Mouse (Mus musculus): ENCODE measurements around the gene Rbms1.
"Not testable (repeated sequence)": the region's sequence is repeated elsewhere in the genome, so short reads cannot be mapped to it uniquely, and the experiment has no call there.

The Rbms1 gene

DNA sequence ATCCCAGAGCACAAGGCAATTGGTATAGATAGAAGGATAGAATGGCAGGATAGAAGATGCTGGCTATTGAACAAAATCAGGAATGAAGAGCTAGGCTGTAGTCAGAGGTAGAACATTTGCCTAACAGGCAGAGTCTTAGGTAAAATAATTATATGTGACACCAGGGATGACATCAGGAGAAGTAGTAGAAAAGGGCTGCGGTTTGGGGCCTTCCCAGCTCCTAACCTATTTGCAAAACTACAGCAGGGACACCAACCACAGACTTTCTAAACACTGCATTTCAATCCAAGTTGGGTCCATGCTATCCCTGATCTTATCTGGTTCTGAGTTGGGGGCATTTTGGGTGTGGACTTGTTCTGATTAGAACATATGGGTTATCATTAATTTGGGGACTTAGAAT is 118.7 kb downstream of the Rbms1 start:
- DNase-seq, result no peak

DNA sequence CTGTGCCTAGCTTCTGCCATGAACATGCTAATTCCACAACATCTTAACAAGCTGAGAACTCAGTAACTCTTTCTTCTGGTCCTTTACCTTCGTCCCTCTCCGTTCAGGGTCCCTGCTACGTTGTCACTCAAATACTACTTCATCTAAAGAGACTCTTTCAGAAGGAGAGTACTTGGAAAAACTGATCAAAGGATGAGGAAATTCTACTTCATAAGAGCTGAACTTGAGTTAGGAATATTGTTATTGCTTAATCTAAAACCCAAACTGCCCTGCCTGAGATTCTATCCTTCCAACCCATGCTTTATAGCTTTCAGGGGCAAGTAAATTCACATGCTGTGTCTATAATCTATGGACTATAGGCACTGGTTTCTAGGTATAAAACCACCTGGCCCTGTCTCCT is 119.4 kb downstream of the Rbms1 start:
- no peak for DNase-seq

GRCm38 (mm10) chr2:60842976-60843375 is 120.0 kb downstream of the Rbms1 start:
- peak; percentile 51 for DNase-seq

GRCm38 (mm10) chr2:60840922-60841321 is 122.1 kb downstream of the Rbms1 start:
- peak; percentile 42 for DNase-seq

GRCm38 (mm10) chr2:60839498-60839897 is 123.5 kb downstream of the Rbms1 start:
- no peak for DNase-seq

- DNase-seq, result peak; percentile 86
These were observed 124.1 kb downstream of the Rbms1 start for GRCm38 (mm10) chr2:60838856-60839255.

- DNase-seq, result peak; percentile 56
These were observed 125.4 kb downstream of the Rbms1 start for GRCm38 (mm10) chr2:60837616-60838015.

DNA sequence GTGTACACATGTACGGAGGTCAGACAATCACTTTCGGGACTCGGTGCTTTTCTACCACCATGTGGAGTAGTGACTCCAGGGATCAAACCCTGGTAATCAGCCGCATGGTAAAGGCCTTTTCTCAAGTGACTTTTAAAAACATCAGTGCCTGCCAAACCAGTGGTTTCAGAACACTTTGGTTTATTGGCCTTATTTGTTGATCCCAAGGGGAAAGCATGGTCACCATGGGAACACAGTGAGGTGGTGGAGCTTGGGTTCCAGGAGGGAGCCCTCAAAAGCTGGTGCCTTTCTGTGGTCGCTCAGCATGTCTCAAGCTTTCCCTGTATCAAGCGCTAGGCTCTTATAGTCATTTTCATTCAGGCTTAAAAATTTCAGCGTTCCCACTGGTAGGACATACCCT is 126.8 kb downstream of the Rbms1 start:
- DNase-seq, result peak; percentile 58

DNA sequence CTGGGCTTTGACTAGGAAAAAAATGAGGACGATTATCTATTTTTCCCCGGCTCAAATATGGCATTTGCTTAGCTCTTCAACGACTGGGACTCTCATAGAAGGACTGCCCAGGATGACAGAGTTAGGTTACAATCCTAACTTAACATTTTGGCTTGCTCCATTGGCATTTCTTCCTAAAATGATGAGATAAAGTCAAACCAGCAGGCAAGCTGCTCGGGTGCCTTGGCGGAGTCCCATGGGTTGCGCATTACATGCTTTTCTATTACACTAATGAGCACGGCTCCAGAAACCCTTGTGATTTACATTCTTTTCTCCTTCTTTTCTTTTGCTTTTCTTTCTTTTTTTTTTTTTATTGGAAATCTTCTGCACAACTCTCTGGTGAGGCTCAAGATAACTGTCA is 128.7 kb downstream of the Rbms1 start:
- peak; percentile 54 for DNase-seq

DNA sequence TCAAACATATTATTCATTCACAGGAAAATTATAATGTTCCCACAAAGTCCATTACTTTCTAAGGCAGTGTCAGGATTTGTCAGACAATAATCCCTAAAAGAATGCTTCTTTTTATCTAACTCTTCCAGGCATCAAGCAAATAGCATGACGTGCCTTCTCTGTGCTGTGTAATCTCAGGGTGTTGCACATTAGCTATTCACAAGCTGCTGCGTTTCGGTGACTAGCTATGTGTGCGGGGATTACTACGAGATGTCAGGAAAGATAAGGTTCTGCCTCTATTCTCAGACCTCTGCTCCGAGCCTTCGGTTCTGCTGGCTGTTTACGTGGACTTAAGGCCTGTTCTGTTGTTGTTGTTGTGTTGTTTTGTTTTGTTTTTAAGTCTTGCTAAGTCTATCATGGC is 130.7 kb downstream of the Rbms1 start:
- DNase-seq, result no peak

DNA sequence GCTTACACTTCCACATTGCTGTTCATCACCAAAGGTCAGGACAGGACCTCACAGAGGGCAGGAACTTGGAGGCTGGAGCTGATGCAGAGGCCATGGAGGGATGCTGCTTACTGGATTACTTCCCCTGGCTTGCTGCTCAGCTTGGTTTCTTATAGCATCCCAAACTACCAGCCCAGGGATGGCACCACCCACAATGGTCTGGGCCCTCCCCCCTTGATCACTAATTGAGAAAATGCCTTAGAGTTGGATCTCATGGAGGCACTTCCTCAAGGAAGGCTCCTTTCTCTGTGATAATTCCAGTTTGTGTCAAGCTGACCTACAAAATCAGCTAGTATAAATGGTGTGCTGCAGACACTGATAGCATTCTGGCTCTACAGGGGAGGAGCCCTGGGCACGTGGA is 132.5 kb downstream of the Rbms1 start:
- DNase-seq, result not testable (repeated sequence)

DNA sequence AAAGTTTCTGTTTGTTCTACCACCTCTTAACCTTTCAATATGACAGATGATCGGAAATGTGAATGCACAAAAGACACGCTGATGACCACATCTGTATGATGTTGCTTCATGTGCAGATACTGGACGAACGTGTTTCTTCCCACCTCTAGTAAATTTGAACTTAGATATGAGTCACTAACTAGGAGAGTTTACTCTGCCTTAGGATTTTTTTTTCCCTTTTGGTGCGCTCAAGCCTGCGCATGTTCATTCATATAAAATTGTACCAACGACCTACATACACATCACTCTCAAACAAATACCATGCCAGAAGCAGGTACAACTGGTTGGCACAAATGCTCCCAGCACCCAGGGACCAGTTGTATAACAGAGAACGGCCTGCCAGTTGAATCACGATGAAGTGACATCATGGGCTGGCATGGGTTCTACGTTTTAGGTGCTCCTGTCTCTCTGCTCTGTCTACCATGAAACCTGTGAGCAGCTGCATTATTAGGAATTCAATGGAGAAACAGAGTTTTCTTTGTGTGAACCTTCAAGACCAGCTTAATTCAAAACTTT is 134.0 kb downstream of the Rbms1 start:
- DNase-seq, result no peak

- no peak for DNase-seq
These were observed 135.9 kb downstream of the Rbms1 start for GRCm38 (mm10) chr2:60827152-60827428.

DNA sequence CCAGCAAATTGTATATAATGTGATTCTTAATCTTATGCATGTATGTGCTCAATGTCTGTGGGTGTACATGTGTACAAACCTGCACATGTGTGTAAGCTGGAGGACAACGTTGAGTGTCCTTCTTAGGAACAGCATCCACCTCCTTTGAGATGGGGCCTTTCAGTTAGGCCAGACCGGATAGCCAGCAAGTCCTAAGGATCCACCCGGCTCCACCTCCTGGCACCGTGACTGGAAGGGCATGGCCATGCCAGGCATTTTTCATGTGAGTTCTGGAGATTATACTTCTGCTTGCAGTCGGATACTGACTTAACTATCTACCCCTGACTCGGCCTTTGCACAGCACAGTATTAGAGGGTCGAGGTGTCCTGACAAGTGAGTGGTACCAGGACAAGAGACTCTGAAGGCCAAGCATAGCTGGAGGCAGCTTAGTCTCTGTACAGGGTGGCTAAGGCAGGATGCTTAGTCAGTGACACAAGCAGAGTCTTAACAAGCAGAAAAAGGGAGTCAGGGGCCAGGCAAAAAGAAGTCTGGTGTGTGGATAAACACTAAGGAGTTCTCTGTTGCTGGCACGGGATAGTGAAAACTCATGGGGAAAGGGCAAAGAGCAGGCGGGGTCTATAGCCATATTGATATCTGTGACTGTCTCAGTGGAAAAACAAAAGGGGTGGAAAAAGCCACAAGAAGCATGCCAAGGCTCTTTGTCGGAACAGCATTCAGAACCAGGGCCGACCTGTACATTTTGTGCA is 136.4 kb downstream of the Rbms1 start:
- no peak for DNase-seq

- peak; percentile 85 for DNase-seq
These were observed 137.3 kb downstream of the Rbms1 start for GRCm38 (mm10) chr2:60825690-60826089.

DNA sequence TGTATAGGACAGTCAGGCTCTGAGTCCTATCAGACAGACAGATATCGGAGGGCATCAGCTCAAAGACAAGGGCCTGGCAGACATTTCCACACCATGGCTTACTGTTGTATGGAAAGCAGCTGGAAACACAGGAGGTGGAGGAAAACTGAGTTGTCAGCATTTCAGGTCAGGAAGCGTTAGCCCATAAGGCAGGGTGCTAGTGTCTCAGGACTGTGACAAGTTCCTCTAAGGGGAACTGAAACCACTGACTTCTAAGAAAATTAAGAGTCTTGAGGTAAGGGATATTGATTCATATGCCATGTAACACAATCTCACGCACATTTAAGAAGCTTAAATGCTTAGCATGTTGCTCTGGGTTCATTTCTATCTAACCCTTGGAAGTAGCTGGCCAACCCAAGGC is 141.4 kb downstream of the Rbms1 start:
- DNase-seq, result no peak

- no peak for DNase-seq
These were observed 144.4 kb downstream of the Rbms1 start for GRCm38 (mm10) chr2:60818632-60819031.

DNA sequence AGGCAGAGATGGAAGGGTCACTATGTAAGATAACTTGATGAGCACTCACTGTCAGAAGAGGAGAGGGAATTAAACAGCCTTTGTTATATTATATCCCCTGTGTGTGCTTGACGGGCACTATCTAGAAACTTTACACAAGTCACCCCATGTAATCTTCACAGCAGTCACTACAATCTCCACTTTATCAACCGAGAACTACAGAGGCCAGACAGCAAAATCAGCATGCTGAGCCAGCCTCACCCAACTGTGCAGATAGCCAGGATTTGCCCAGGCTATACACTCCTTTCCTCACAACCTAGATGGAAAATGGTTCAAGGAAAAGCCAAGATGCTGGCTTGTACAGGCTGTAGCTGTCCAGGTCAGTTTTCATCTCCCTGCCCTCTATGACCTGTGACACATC is 146.7 kb downstream of the Rbms1 start:
- no peak for DNase-seq

GRCm38 (mm10) chr2:60814788-60815187 is 148.2 kb downstream of the Rbms1 start:
- no peak for DNase-seq

DNA sequence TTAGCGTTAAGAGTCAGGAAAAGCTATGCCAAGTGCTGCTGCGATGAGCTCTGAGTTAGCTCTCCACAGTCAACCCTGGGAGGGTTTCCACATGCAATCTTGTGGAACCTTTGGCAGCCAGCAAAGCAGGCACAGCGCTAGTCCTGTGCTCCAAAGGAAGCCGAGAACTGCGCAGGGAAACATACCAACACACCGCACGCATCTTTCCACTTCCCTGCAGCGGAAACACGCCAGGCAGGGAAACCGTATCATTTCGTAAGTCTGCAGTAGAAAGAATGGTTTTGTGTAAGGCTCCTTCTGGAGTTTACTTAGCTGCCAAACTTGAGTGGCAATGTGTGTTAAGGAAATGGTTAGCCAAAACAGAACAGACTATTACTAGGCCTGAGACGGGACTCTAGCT is 150.0 kb downstream of the Rbms1 start:
- peak; percentile 54 for DNase-seq

DNA sequence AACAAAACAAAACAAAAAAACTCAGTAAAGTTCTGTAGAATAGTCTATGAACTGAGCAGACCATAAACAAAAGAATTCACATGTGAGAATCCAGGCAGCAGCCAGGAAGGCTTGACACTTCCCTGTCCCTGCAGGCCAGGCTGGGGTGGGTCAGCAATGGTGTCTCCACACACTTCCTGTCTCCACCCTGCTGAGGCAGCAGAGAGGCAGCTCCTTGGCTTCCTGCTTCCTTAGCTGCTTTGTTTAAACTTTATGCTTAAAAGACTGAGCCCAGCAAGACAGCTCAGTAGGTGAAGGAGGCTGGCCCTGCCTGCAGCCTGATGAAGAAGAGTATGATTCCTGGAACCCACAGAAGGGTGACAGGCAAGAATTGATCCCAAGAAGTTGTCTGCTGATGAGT is 152.4 kb downstream of the Rbms1 start:
- peak; percentile 89 for DNase-seq

DNA sequence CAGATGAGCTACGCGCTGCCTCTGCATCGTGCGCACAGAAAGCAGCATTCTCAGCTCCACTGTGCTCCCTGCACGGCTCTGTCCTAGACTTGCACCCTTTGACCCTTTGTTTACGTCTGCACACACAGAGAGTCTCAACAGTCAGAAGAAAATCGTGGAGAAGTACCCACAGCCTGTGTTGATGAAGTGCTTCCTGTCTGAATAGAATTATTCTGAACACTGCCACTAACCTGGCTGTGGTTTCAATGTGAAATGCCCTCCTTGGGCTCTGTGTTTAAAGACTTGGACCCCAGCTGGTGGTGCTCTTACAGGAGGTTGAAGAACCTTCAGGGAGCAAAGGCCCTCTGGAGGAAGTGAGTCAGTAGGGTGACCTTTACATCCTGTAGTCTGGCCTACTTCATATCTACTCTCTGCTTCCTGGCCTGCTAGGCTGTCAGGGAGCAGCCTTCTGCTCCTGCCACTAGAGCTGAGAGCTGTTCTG is 153.5 kb downstream of the Rbms1 start:
- no peak for DNase-seq

GRCm38 (mm10) chr2:60808822-60809221 is 154.2 kb downstream of the Rbms1 start:
- DNase-seq, result no peak

- DNase-seq, result no peak
These were observed 155.4 kb downstream of the Rbms1 start for GRCm38 (mm10) chr2:60807341-60808195.

All from lung, postnatal 36 days (tissue).